In the genomic region with DNA sequence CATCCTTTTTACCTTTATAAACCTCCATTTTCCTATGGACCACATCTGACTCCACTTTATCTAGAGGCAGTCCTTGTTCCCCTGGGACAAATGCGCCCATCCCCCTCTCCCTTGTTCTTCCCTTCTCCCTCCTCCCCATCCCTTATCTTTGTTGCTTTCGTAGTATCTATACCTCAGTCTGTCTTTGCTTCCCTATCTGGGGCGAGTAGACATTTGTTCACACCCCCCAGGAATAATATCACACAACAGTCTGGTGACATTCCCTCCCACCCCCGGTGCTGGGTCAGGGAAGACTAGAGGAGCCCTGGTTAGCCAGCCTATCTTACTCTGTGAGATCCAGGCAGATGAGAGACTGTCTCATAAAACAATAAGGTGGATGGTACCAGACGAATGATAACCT, we compare ENCODE assay signal across 23 mouse cellular contexts. TPM values are rescaled to one million over a fixed set of nuclear protein-coding genes. Genes with fewer than 3 reads are reported as not detected.
"Had no signal": no experiment of that assay in that cellular context is flagged by ENCODE, and none has a peak within 500 bp of the region (broad histone marks: within the 10 kb centered on the region; RNA-seq: fewer than 3 reads in every experiment).

No protein-coding gene starts in this region.

- H3K27me3 ChIP-seq: midbrain, embryonic 15.5 days; neural tube, embryonic 12.5 days; neural tube, embryonic 15.5 days had no signal

- ATAC-seq: intestine, postnatal 0 days; midbrain, embryonic 15.5 days had no signal

- H3K9me3 ChIP-seq: midbrain, embryonic 10.5 days; midbrain, embryonic 15.5 days; neural tube, embryonic 12.5 days; neural tube, embryonic 15.5 days had no signal

- H3K4me3 ChIP-seq: layer of hippocampus, adult 2 months; midbrain, embryonic 10.5 days; midbrain, embryonic 15.5 days; neural tube, embryonic 12.5 days; neural tube, embryonic 15.5 days had no signal

- H3K4me1 ChIP-seq: midbrain, embryonic 10.5 days; midbrain, embryonic 15.5 days; neural tube, embryonic 12.5 days; neural tube, embryonic 15.5 days had no signal

- H3K4me2 ChIP-seq: midbrain, embryonic 15.5 days; neural tube, embryonic 12.5 days; neural tube, embryonic 15.5 days had no signal

- H3K9ac ChIP-seq: midbrain, embryonic 15.5 days; neural tube, embryonic 12.5 days; neural tube, embryonic 15.5 days had no signal

- DNase-seq: kidney, adult 2 months; kidney, postnatal 25 days; layer of hippocampus, adult 9-11 months; lung, adult 18-20 months; lung, postnatal 14 days; lung, postnatal 4 days; right cerebral cortex, adult 18-20 months; right cerebral cortex, postnatal 14 days; right cerebral cortex, postnatal 4 days; thymus, postnatal 36 days had no signal

- H3K27ac ChIP-seq: kidney, postnatal 0 days; layer of hippocampus, adult 2 months; midbrain, embryonic 10.5 days; midbrain, embryonic 15.5 days; neural tube, embryonic 12.5 days; neural tube, embryonic 15.5 days; stomach, postnatal 0 days had no signal

- H3K36me3 ChIP-seq: midbrain, embryonic 10.5 days; midbrain, embryonic 15.5 days; neural tube, embryonic 12.5 days; neural tube, embryonic 15.5 days had no signal

RNA-seq across cellular contexts. Expression of a gene that starts 9.4 kb away (rescaled TPM):
- polyA plus RNA-seq: intestine, embryonic 14.5 days; intestine, postnatal 0 days; kidney, embryonic 14.5 days; kidney, postnatal 0 days; limb, embryonic 11.5 days; limb, embryonic 14.5 days; neural tube, embryonic 12.5 days; stomach, embryonic 14.5 days; stomach, postnatal 0 days had no signal
